Mouse (Mus musculus): ENCODE data around the gene Atp6v0a1.

DNA sequence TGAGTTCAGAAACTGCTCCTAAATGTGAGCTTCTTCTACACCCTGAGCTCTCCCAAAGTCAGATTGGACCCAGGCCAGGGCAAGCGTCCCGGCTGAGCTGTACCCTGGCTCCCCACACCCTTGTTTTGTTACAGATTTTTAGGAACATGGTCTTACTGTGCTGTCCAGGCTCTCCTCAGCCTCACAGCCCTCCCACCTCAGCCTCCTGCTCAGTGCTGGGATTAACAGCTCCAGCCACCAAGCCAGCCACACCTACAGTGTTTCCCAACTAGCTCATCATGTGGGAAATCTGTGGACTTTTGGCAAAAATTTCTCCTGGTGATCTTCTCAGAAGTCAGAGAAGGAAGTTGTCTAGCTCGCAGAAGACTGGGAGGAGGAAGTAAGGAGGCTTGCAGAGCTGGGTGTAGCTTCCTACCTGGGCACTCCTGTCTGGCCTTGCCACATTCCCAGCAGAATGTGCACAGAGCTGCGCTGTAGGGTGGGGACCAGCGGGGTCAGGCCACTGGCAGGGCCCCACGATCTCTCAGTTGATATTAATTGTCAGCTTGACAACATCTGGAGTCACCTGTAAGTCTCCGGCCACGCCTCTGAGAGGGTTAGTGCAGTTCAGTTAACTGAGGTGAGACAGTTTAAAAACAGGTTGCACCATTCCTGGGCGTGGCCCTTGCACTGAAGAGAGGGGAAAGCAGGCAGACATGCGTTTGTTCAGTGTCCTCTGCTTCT, 43.7 kb downstream of the Atp6v0a1 start:
- no peak for TF ChIP-seq POLR2A (IDR thresholded peaks at IDR 0.05; ENCODE audit: extremely low read depth, insufficient read depth, low read length)
- no peak for TF ChIP-seq CTCF (IDR thresholded peaks at IDR 0.05; ENCODE audit: low read depth, low read length)

All from liver, adult 2 months (tissue).